Mouse (Mus musculus) erythroblast, embryonic 14.5 days (primary cell): ENCODE results near the gene Rai14.

Experiments
- GATA1 ChIP-seq: IDR thresholded peaks from 2 replicates; pipeline ENCODE4 v1.6.1; 2012; ENCODE audit warnings: low read length, inconsistent platforms, mixed read lengths
- TAL1 ChIP-seq: IDR thresholded peaks from 3 replicates; pipeline ENCODE4 v1.6.1; 2012; ENCODE audit warnings: low read length, inconsistent platforms, mixed read lengths

- no peak for TF ChIP-seq GATA1
- TF ChIP-seq TAL1, result no peak
Observed at GRCm38 (mm10) chr15:10723507-10723906, 9.1 kb upstream of the Rai14 start.
